Mouse (Mus musculus) ES-Bruce4 (cell line): Measurements from ENCODE around the gene Fut2.

ENCODE experiments used
- CTCF ChIP-seq: IDR thresholded peaks from one replicate; pipeline ENCODE4 v1.8.1; 2011; ENCODE audit warnings: low read depth, low read length
- POLR2A ChIP-seq: IDR thresholded peaks from one replicate; pipeline ENCODE4 v1.8.1; 2011; ENCODE audit warnings: low read length; ENCODE audit not compliant: insufficient read depth

GRCm38 (mm10) chr7:45709036-45709435 is 42.8 kb upstream of the Fut2 start:
- no peak for TF ChIP-seq CTCF
- TF ChIP-seq POLR2A = no peak
